Mouse (Mus musculus) heart, embryonic 15.5 days (tissue): ENCODE measurements around the gene Fkbp15. TPM values are rescaled to one million over a fixed set of nuclear protein-coding genes. Genes with fewer than 3 reads are reported as not detected.

ENCODE experiments used
- ATAC-seq: fragments of 200-750 bp; cut with Nextera tagmentation; replicated peaks from 2 replicates; pipeline ENCODE4 v1.8.0; 2017; ENCODE audit warnings: low read depth, moderate TSS enrichment; ENCODE audit not compliant: insufficient number of reproducible peaks, insufficient read depth, low FRiP score
- H3K27ac ChIP-seq: fragments of 300-500 bp; sonication (generic); 2 replicates; pipeline ENCODE4 v1.5.1; 2015; ENCODE audit warnings: mild to moderate bottlenecking, inconsistent platforms
- H3K27me3 ChIP-seq: fragments of 300-500 bp; sonication (generic); 2 replicates; pipeline ENCODE4 v1.6.1; 2015; ENCODE audit warnings: inconsistent platforms
- H3K36me3 ChIP-seq: fragments of 300-500 bp; sonication (generic); 2 replicates; pipeline ENCODE4 v1.6.1; 2015; ENCODE audit warnings: mild to moderate bottlenecking, inconsistent platforms
- H3K4me1 ChIP-seq: fragments of 300-500 bp; sonication (generic); replicated peaks from 2 replicates; pipeline ENCODE4 v1.6.1; 2015; ENCODE audit warnings: inconsistent platforms
- H3K4me2 ChIP-seq: fragments of 300-500 bp; sonication (generic); 2 replicates; pipeline ENCODE4 v1.6.1; 2015; ENCODE audit warnings: inconsistent platforms, mild to moderate bottlenecking, moderate library complexity
- H3K4me3 ChIP-seq: fragments of 300-500 bp; sonication (generic); 2 replicates; pipeline ENCODE4 v1.5.1; 2015; ENCODE audit warnings: mild to moderate bottlenecking, inconsistent platforms
- H3K9ac ChIP-seq: fragments of 300-500 bp; sonication (generic); 2 replicates; pipeline ENCODE4 v1.6.1; 2015; ENCODE audit warnings: mild to moderate bottlenecking, inconsistent platforms
- H3K9me3 ChIP-seq: fragments of 300-500 bp; sonication (generic); replicated peaks from 2 replicates; pipeline ENCODE4 v1.6.1; 2016; ENCODE audit warnings: inconsistent platforms
- WGBS: fragments of 180-500 bp; shearing (Covaris S2); methylation state at CpG from one replicate; pipeline ENCODE4 v1.1.7; 2015; ENCODE audit warnings: mixed read lengths; 5-methylcytosine and 5-hydroxymethylcytosine counted together
- polyA plus RNA-seq: library from polyadenylated mRNA; unstranded; fragments of >200 nt; fragmentation: Nextera tagmentation; extraction: Ambion mirVana; gene quantifications from 2 replicates; pipeline ENCODE4 v1.2.1, GENCODE M21; 2015

Fkbp15 gene
- polyA plus RNA-seq, 1 experiment from 2014 or later: 15.2 TPM

DNA sequence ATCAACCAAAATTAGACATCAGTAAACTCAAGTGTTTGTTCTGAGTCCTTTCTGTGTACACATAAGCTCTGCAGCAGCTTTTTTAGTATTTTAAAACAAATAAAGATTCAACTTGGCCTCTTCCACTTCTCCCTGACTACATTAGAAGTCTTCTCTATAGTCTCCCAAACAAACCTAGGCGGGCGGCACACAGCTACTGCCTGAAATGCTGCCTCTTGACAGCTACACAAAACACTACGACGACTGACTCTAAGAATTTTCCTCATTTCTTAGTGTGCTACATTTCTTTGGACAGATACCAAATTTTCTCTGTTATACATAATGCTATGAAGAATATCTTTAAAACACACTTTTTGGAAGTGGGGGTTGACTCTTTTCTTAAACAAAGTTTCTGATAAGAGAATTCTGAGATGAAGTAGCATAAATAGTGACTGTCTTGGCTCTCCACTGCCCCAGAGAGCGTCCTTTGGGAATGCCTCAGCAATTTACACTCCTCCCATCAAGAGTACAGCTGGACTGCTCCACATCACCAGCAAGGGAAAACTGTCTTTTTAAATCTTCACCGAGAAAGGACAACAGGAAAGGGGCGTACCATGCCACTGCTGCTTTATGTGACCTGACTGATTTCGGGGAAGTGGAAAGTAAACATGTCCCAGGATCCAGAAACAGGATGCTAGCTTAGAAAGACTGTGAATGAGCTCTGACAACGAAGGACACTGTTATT, 12.6 kb downstream of the Fkbp15 start:
- Histone ChIP-seq H3K4me2 (no peak overlapping the region), H3K27me3 (no peaks in the 10 kb centered on the region), H3K9me3 (no peaks in the 10 kb centered on the region), H3K4me3 (no peak overlapping the region), H3K27ac (peak overlapping the region; percentile 70), H3K9ac (no peak overlapping the region), H3K36me3 (peaks cover 30% of the 10 kb centered on the region), H3K4me1 (peaks cover 3% of the 10 kb centered on the region; the same call in 1 of the 2 replicates)
- ATAC-seq: 0 out of 2 replicates have a peak, but pooled peaks have one; percentile 50
- WGBS: 49% methylated on average over 9 of the region's 9 CpGs

- Histone ChIP-seq H3K4me2 (no peak overlapping the region), H3K27me3 (no peaks in the 10 kb centered on the region), H3K4me1 (peaks cover 3% of the 10 kb centered on the region; the same call in 1 of the 2 replicates), H3K9ac (no peak overlapping the region), H3K36me3 (peaks cover 27% of the 10 kb centered on the region), H3K27ac (no peak overlapping the region), H3K4me3 (no peak overlapping the region), H3K9me3 (no peaks in the 10 kb centered on the region)
- ATAC-seq: no peak
- WGBS: 74% methylated on average over 4 of the region's 4 CpGs
These were observed 14.5 kb downstream of the Fkbp15 start for GRCm38 (mm10) chr4:62345827-62346226.

DNA sequence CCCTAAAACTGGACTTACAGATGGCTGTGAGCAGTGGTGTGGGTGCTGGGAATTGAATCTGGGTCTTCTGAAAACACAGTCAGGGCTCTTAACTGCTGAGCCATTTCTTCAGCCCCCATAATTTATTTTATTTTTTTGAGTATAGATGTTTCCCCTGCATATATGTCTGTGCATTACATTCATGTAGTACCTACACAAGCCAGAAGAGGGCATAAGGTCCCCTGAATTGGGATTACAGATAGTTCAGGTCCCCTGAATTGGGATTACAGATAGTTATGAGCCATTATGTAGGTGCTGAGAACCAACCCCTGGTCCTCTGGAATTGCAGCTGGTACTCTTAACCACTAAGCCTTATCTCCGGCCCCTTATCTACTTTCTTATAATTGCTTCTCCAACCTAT, 16.3 kb downstream of the Fkbp15 start:
- H3K9ac ChIP-seq: no peak overlapping the region
- no peak overlapping the region for H3K27ac ChIP-seq
- H3K9me3 ChIP-seq: no peaks in the 10 kb centered on the region
- no peak overlapping the region for H3K4me3 ChIP-seq
- peaks cover 23% of the 10 kb centered on the region for H3K36me3 ChIP-seq
- WGBS: 78% methylated on average over 1 of the region's 1 CpGs
- no peak overlapping the region for H3K4me2 ChIP-seq
- no peaks in the 10 kb centered on the region for H3K27me3 ChIP-seq
- no peak for ATAC-seq
- H3K4me1 ChIP-seq: peaks cover 3% of the 10 kb centered on the region; the same call in 1 of the 2 replicates

GRCm38 (mm10) chr4:62338536-62338935, 21.8 kb downstream of the Fkbp15 start:
- H3K36me3 ChIP-seq: peaks cover 31% of the 10 kb centered on the region
- no peaks in the 10 kb centered on the region for H3K9me3 ChIP-seq
- no peak overlapping the region for H3K4me2 ChIP-seq
- no peaks in the 10 kb centered on the region for H3K4me1 ChIP-seq
- no peak overlapping the region for H3K4me3 ChIP-seq
- no peaks in the 10 kb centered on the region for H3K27me3 ChIP-seq
- no peak overlapping the region for H3K27ac ChIP-seq
- no peak overlapping the region for H3K9ac ChIP-seq
- ATAC-seq: no peak
- 90% methylated on average over 5 of the region's 5 CpGs for WGBS

GRCm38 (mm10) chr4:62331977-62332376, 28.4 kb downstream of the Fkbp15 start:
- Histone ChIP-seq H3K27me3 (no peaks in the 10 kb centered on the region), H3K27ac (no peak overlapping the region), H3K36me3 (peaks cover 61% of the 10 kb centered on the region), H3K4me2 (no peak overlapping the region), H3K4me1 (no peaks in the 10 kb centered on the region), H3K9ac (no peak overlapping the region), H3K9me3 (no peaks in the 10 kb centered on the region), H3K4me3 (no peak overlapping the region)
- WGBS: 75% methylated on average over 5 of the region's 5 CpGs
- no peak for ATAC-seq

DNA sequence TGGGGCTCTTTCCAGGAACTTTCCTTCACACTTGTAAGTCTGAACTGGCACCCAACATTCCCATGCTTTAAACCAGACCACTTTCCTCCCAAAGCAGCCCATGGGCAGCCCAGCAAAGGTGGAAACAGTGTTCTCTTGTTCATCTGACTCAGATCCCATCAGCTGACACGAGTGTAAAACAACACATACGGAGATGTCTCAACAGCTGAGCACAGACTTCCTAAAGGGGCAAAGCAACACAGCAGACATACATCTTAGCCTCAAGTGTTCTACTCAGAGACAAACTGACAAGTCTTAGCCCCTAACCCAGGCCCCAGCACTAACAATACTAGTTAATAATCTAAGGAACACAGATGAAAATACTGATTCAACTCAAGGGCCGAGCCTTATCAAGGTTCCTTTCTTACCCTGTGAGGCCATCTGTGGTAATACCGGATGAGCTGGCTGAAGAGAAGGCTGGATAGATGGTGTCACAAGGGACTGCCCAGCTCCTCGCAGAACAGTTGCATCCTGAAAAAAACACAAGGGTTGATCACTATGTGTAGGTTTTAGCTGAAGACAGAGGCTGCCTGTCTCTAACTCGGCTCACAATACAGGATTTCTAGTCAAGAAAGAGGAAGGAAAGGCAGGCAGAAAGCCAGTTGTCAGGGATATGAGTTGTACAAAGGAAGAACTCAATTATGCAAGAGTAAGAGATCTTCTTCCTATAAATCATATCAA, 31.2 kb downstream of the Fkbp15 start:
- 69% methylated on average over 6 of the region's 6 CpGs for WGBS
- Histone ChIP-seq H3K27ac (no peak overlapping the region), H3K4me1 (no peaks in the 10 kb centered on the region), H3K4me2 (no peak overlapping the region), H3K4me3 (no peak overlapping the region), H3K36me3 (peaks cover 54% of the 10 kb centered on the region), H3K9me3 (no peaks in the 10 kb centered on the region), H3K27me3 (no peaks in the 10 kb centered on the region), H3K9ac (no peak overlapping the region)
- ATAC-seq: no peak

DNA sequence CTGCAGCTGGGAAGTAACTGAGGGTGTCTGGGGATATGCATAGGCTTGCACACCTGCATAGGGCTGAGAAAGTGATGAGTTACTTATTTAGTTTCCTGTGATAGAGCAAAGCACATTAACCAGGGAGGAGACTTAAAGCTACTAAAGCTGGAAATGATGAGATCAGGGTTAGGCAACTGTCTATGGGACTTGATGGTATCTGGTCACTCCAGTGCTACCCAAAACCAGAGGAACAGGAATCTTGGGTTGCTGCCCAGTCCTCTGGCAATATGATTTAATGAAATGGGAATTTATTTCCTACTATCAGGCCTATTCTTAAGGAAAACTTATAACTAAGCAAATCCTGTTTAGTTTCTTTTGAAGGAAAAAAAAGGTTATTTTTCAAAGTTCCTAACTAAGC, 34.2 kb downstream of the Fkbp15 start:
- Histone ChIP-seq H3K27me3 (no peaks in the 10 kb centered on the region), H3K4me2 (no peak overlapping the region), H3K9me3 (no peaks in the 10 kb centered on the region), H3K4me1 (no peaks in the 10 kb centered on the region), H3K9ac (no peak overlapping the region), H3K36me3 (peaks cover 59% of the 10 kb centered on the region), H3K4me3 (no peak overlapping the region), H3K27ac (no peak overlapping the region)
- no peak for ATAC-seq

- H3K27ac ChIP-seq: no peak overlapping the region
- no peak overlapping the region for H3K4me2 ChIP-seq
- no peak overlapping the region for H3K9ac ChIP-seq
- no peaks in the 10 kb centered on the region for H3K4me1 ChIP-seq
- no peak overlapping the region for H3K4me3 ChIP-seq
- no peak for ATAC-seq
- WGBS: 68% methylated on average over 3 of the region's 3 CpGs
- H3K36me3 ChIP-seq: peaks cover 62% of the 10 kb centered on the region
- H3K27me3 ChIP-seq: no peaks in the 10 kb centered on the region
- H3K9me3 ChIP-seq: no peaks in the 10 kb centered on the region
These were observed 37.7 kb downstream of the Fkbp15 start for GRCm38 (mm10) chr4:62322684-62323083.

DNA sequence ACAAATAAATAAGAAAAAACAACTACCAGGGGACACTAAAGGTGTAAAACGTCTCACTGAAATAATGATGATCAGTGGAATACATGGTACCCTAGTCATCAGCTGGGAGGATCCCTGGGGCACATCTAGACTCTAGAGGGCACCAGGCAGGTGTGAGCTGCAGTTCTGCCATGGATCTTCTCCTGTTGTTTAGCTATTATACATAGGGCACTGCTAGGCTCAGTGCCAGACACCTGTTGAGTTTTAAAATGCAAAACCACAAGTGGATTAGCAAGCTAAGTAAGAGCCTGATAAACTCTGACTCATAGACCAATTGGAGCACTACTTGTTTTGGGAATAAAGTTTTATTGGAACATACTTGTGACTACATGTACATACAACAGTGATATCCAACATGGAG, 42.1 kb downstream of the Fkbp15 start:
- no peak overlapping the region for H3K9ac ChIP-seq

GRCm38 (mm10) chr4:62316456-62316855, 43.9 kb downstream of the Fkbp15 start:
- ATAC-seq: no peak
- WGBS: 80% methylated on average over 2 of the region's 2 CpGs

More for the DNA sequence above, 42.1 kb downstream of the Fkbp15 start:
- ATAC-seq: no peak
- H3K4me3 ChIP-seq: no peak overlapping the region
- peaks cover 61% of the 10 kb centered on the region for H3K36me3 ChIP-seq
- H3K27me3 ChIP-seq: no peaks in the 10 kb centered on the region
- no peak overlapping the region for H3K4me2 ChIP-seq
- WGBS: 58% methylated on average over 1 of the region's 1 CpGs
- no peaks in the 10 kb centered on the region for H3K4me1 ChIP-seq
- H3K27ac ChIP-seq: no peak overlapping the region
- no peaks in the 10 kb centered on the region for H3K9me3 ChIP-seq

GRCm38 (mm10) chr4:62314516-62314915, 45.8 kb downstream of the Fkbp15 start:
- Histone ChIP-seq H3K27ac (no peak overlapping the region), H3K4me3 (no peak overlapping the region), H3K4me1 (no peaks in the 10 kb centered on the region), H3K9me3 (no peaks in the 10 kb centered on the region), H3K9ac (no peak overlapping the region), H3K27me3 (no peaks in the 10 kb centered on the region), H3K4me2 (no peak overlapping the region), H3K36me3 (peaks cover 50% of the 10 kb centered on the region)
- WGBS: 87% methylated on average over 3 of the region's 3 CpGs
- ATAC-seq: no peak

More at GRCm38 (mm10) chr4:62316456-62316855, 43.9 kb downstream of the Fkbp15 start:
- Histone ChIP-seq H3K36me3 (peaks cover 61% of the 10 kb centered on the region), H3K9ac (no peak overlapping the region), H3K27ac (no peak overlapping the region), H3K4me3 (no peak overlapping the region), H3K4me1 (no peaks in the 10 kb centered on the region), H3K9me3 (no peaks in the 10 kb centered on the region), H3K4me2 (no peak overlapping the region), H3K27me3 (no peaks in the 10 kb centered on the region)
